Mouse (Mus musculus): ENCODE measurements at regions not wholly inside any gene's neighbourhood (a gene's known extent, or its start where the extent isn't known, plus 50 kb on each side); places are given as distances from the start of the nearest gene placed in this dataset.
A peak's percentile ranks its signal among the peaks of the same experiment; 100 is the strongest.

- peak; percentile 73 for DNase-seq (ENCODE audit: low spot score)
- peak; percentile 87 for ATAC-seq
- 18% methylated on average over 11 of the region's 11 CpGs for WGBS
- no peak overlapping the region for H3K4me2 ChIP-seq (ENCODE audit: low read length)
- no peaks in the 10 kb centered on the region for H3K36me3 ChIP-seq (ENCODE audit: control insufficient read depth, insufficient read depth, low read length)
- H3K4me3 ChIP-seq (ENCODE audit: low read depth, low read length): no peak overlapping the region
- H3K9ac ChIP-seq (ENCODE audit: low read length): no peak overlapping the region
- no peaks in the 10 kb centered on the region for H3K27me3 ChIP-seq (replicated peaks; ENCODE audit: control insufficient read depth, insufficient read depth, low read length)
- 0 out of 2 replicates have a peak overlapping the region, but pooled peaks have one; percentile 39 for H3K27ac ChIP-seq (ENCODE audit: low read depth, low read length)
- peaks cover 8% of the 10 kb centered on the region for H3K4me1 ChIP-seq (ENCODE audit: control insufficient read depth, insufficient read depth, low read length)
- no peaks in the 10 kb centered on the region for H3K9me3 ChIP-seq (replicated peaks; ENCODE audit: control insufficient read depth, low read length)
Observed at GRCm38 (mm10) chr7:121589088-121589605, 117.9 kb downstream of the Usp31 start.

- WGBS: 70% methylated on average over 2 of the region's 2 CpGs
- H3K36me3 ChIP-seq (ENCODE audit: control insufficient read depth, insufficient read depth, low read length): no peaks in the 10 kb centered on the region
- DNase-seq (ENCODE audit: low spot score) (no peak), ATAC-seq (no peak)
- H3K4me3 ChIP-seq (ENCODE audit: low read depth, low read length): no peak overlapping the region
- no peak overlapping the region for H3K9ac ChIP-seq (ENCODE audit: low read length)
- no peaks in the 10 kb centered on the region for H3K27me3 ChIP-seq (replicated peaks; ENCODE audit: control insufficient read depth, insufficient read depth, low read length)
- no peak overlapping the region for H3K27ac ChIP-seq (ENCODE audit: low read depth, low read length)
- no peaks in the 10 kb centered on the region for H3K9me3 ChIP-seq (replicated peaks; ENCODE audit: control insufficient read depth, low read length)
- H3K4me1 ChIP-seq (ENCODE audit: control insufficient read depth, insufficient read depth, low read length): peaks cover 8% of the 10 kb centered on the region
- no peak overlapping the region for H3K4me2 ChIP-seq (ENCODE audit: low read length)
Observed at GRCm38 (mm10) chr7:121587713-121588112, 119.3 kb downstream of the Usp31 start.

- Histone ChIP-seq H3K4me1 (ENCODE audit: control insufficient read depth, insufficient read depth, low read length) (peaks cover 8% of the 10 kb centered on the region), H3K9me3 (replicated peaks; ENCODE audit: control insufficient read depth, low read length) (no peaks in the 10 kb centered on the region), H3K9ac (ENCODE audit: low read length) (no peak overlapping the region), H3K27me3 (replicated peaks; ENCODE audit: control insufficient read depth, insufficient read depth, low read length) (no peaks in the 10 kb centered on the region), H3K4me2 (ENCODE audit: low read length) (no peak overlapping the region), H3K4me3 (ENCODE audit: low read depth, low read length) (no peak overlapping the region), H3K27ac (ENCODE audit: low read depth, low read length) (no peak overlapping the region), H3K36me3 (ENCODE audit: control insufficient read depth, insufficient read depth, low read length) (no peaks in the 10 kb centered on the region)
- WGBS: 32% methylated on average over 10 of the region's 10 CpGs
- ATAC-seq (no peak), DNase-seq (ENCODE audit: low spot score) (no peak)
Observed at GRCm38 (mm10) chr7:121585721-121586120, 121.3 kb downstream of the Usp31 start.

GRCm38 (mm10) chr7:121579497-121579896, 127.6 kb downstream of the Usp31 start:
- no peaks in the 10 kb centered on the region for H3K4me1 ChIP-seq (ENCODE audit: control insufficient read depth, insufficient read depth, low read length)
- no peaks in the 10 kb centered on the region for H3K36me3 ChIP-seq (ENCODE audit: control insufficient read depth, insufficient read depth, low read length)
- WGBS: 27% methylated on average over 4 of the region's 4 CpGs
- no peak overlapping the region for H3K4me3 ChIP-seq (ENCODE audit: low read depth, low read length)
- ATAC-seq (no peak), DNase-seq (ENCODE audit: low spot score) (peak; percentile 27)
- H3K9ac ChIP-seq (ENCODE audit: low read length): no peak overlapping the region
- no peaks in the 10 kb centered on the region for H3K9me3 ChIP-seq (replicated peaks; ENCODE audit: control insufficient read depth, low read length)
- H3K4me2 ChIP-seq (ENCODE audit: low read length): no peak overlapping the region
- no peaks in the 10 kb centered on the region for H3K27me3 ChIP-seq (replicated peaks; ENCODE audit: control insufficient read depth, insufficient read depth, low read length)
- no peak overlapping the region for H3K27ac ChIP-seq (ENCODE audit: low read depth, low read length)

GRCm38 (mm10) chr7:121572681-121573335, 134.2 kb downstream of the Usp31 start:
- H3K36me3 ChIP-seq (ENCODE audit: control insufficient read depth, insufficient read depth, low read length): no peaks in the 10 kb centered on the region
- WGBS: 84% methylated on average over 5 of the region's 5 CpGs
- no peaks in the 10 kb centered on the region for H3K27me3 ChIP-seq (replicated peaks; ENCODE audit: control insufficient read depth, insufficient read depth, low read length)
- no peaks in the 10 kb centered on the region for H3K9me3 ChIP-seq (replicated peaks; ENCODE audit: control insufficient read depth, low read length)
- DNase-seq (ENCODE audit: low spot score) (no peak), ATAC-seq (no peak)
- H3K4me3 ChIP-seq (ENCODE audit: low read depth, low read length): no peak overlapping the region
- no peak overlapping the region for H3K27ac ChIP-seq (ENCODE audit: low read depth, low read length)
- no peak overlapping the region for H3K9ac ChIP-seq (ENCODE audit: low read length)
- 0 out of 2 replicates have a peak, but pooled peaks cover 5% of the 10 kb centered on the region for H3K4me1 ChIP-seq (ENCODE audit: control insufficient read depth, insufficient read depth, low read length)
- no peak overlapping the region for H3K4me2 ChIP-seq (ENCODE audit: low read length)

GRCm38 (mm10) chr7:121571741-121572140, 135.3 kb downstream of the Usp31 start:
- no peaks in the 10 kb centered on the region for H3K36me3 ChIP-seq (ENCODE audit: control insufficient read depth, insufficient read depth, low read length)
- H3K4me2 ChIP-seq (ENCODE audit: low read length): no peak overlapping the region
- no peak overlapping the region for H3K27ac ChIP-seq (ENCODE audit: low read depth, low read length)
- 0 out of 2 replicates have a peak, but pooled peaks cover 5% of the 10 kb centered on the region for H3K4me1 ChIP-seq (ENCODE audit: control insufficient read depth, insufficient read depth, low read length)
- no peak overlapping the region for H3K4me3 ChIP-seq (ENCODE audit: low read depth, low read length)
- H3K9ac ChIP-seq (ENCODE audit: low read length): no peak overlapping the region
- ATAC-seq: no peak
- no peaks in the 10 kb centered on the region for H3K9me3 ChIP-seq (replicated peaks; ENCODE audit: control insufficient read depth, low read length)
- H3K27me3 ChIP-seq (replicated peaks; ENCODE audit: control insufficient read depth, insufficient read depth, low read length): no peaks in the 10 kb centered on the region
- WGBS: 2% methylated on average over 3 of the region's 3 CpGs
- DNase-seq (ENCODE audit: low spot score): peak; percentile 28

GRCm38 (mm10) chr7:121571292-121571691, 135.8 kb downstream of the Usp31 start:
- ATAC-seq: no peak
- 67% methylated on average over 4 of the region's 4 CpGs for WGBS
- Histone ChIP-seq H3K9me3 (replicated peaks; ENCODE audit: control insufficient read depth, low read length) (no peaks in the 10 kb centered on the region), H3K27ac (ENCODE audit: low read depth, low read length) (no peak overlapping the region), H3K36me3 (ENCODE audit: control insufficient read depth, insufficient read depth, low read length) (no peaks in the 10 kb centered on the region), H3K4me1 (ENCODE audit: control insufficient read depth, insufficient read depth, low read length) (0 out of 2 replicates have a peak, but pooled peaks cover 5% of the 10 kb centered on the region), H3K4me3 (ENCODE audit: low read depth, low read length) (no peak overlapping the region), H3K4me2 (ENCODE audit: low read length) (no peak overlapping the region), H3K9ac (ENCODE audit: low read length) (no peak overlapping the region), H3K27me3 (replicated peaks; ENCODE audit: control insufficient read depth, insufficient read depth, low read length) (no peaks in the 10 kb centered on the region)
- DNase-seq (ENCODE audit: low spot score): no peak

- Histone ChIP-seq H3K27me3 (replicated peaks; ENCODE audit: control insufficient read depth, insufficient read depth, low read length) (no peaks in the 10 kb centered on the region), H3K9me3 (replicated peaks; ENCODE audit: control insufficient read depth, low read length) (no peaks in the 10 kb centered on the region), H3K27ac (ENCODE audit: low read depth, low read length) (no peak overlapping the region), H3K4me1 (ENCODE audit: control insufficient read depth, insufficient read depth, low read length) (0 out of 2 replicates have a peak, but pooled peaks cover 5% of the 10 kb centered on the region), H3K9ac (ENCODE audit: low read length) (no peak overlapping the region), H3K4me2 (ENCODE audit: low read length) (no peak overlapping the region), H3K36me3 (ENCODE audit: control insufficient read depth, insufficient read depth, low read length) (no peaks in the 10 kb centered on the region), H3K4me3 (ENCODE audit: low read depth, low read length) (no peak overlapping the region)
- 84% methylated on average over 7 of the region's 7 CpGs for WGBS
- no peak for ATAC-seq
- no peak for DNase-seq (ENCODE audit: low spot score)
Observed at GRCm38 (mm10) chr7:121569248-121569647, 137.8 kb downstream of the Usp31 start.

GRCm38 (mm10) chr7:121568064-121568463, 139.0 kb downstream of the Usp31 start:
- DNase-seq (ENCODE audit: low spot score): peak; percentile 59
- H3K27me3 ChIP-seq (replicated peaks; ENCODE audit: control insufficient read depth, insufficient read depth, low read length): no peaks in the 10 kb centered on the region
- H3K4me2 ChIP-seq (ENCODE audit: low read length): no peak overlapping the region
- 62% methylated on average over 2 of the region's 2 CpGs for WGBS
- 0 out of 2 replicates have a peak, but pooled peaks cover 5% of the 10 kb centered on the region for H3K4me1 ChIP-seq (ENCODE audit: control insufficient read depth, insufficient read depth, low read length)
- no peak overlapping the region for H3K9ac ChIP-seq (ENCODE audit: low read length)
- no peaks in the 10 kb centered on the region for H3K36me3 ChIP-seq (ENCODE audit: control insufficient read depth, insufficient read depth, low read length)
- H3K4me3 ChIP-seq (ENCODE audit: low read depth, low read length): no peak overlapping the region
- ATAC-seq: no peak; the same call in 1 of the 2 replicates
- no peak overlapping the region; the same call in 1 of the 2 replicates for H3K27ac ChIP-seq (ENCODE audit: low read depth, low read length)
- no peaks in the 10 kb centered on the region for H3K9me3 ChIP-seq (replicated peaks; ENCODE audit: control insufficient read depth, low read length)
